Mouse (Mus musculus) E14TG2a.4 (cell line): ENCODE measurements around the gene Sst.
A peak's percentile ranks its signal among the peaks of the same experiment; 100 is the strongest.
"Not testable (repeated sequence)": the region's sequence is repeated elsewhere in the genome, so short reads cannot be mapped to it uniquely, and the experiment has no call there.

Experiments used
- H3K27me3 ChIP-seq: 2 replicates; pipeline ENCODE4 v1.6.1; 2014; ENCODE audit warnings: low read length, control low read depth; ENCODE audit not compliant: insufficient read depth
- H3K36me3 ChIP-seq: 2 replicates; pipeline ENCODE4 v1.6.1; 2014; ENCODE audit warnings: low read length, control low read depth; ENCODE audit not compliant: insufficient read depth
- H3K4me1 ChIP-seq: replicated peaks from 2 replicates; pipeline ENCODE4 v1.6.1; 2014; ENCODE audit warnings: low read depth, low read length, control low read depth
- H3K4me3 ChIP-seq: replicated peaks from 2 replicates; pipeline ENCODE4 v1.5.1; 2014; ENCODE audit warnings: mild to moderate bottlenecking, low read length
- H3K9me3 ChIP-seq: 2 replicates; pipeline ENCODE4 v1.6.1; 2014; ENCODE audit warnings: low read length, control low read depth
- CTCF ChIP-seq: conservative IDR thresholded peaks from 2 replicates; pipeline ENCODE4 v1.5.1; 2014; ENCODE audit warnings: low read length
- NANOG ChIP-seq: IDR thresholded peaks from 2 replicates; pipeline ENCODE4 v1.6.1; 2014; ENCODE audit warnings: borderline replicate concordance, low read length, mixed read lengths
- POU5F1 ChIP-seq: IDR thresholded peaks from 2 replicates; pipeline ENCODE4 v1.6.1; 2014; ENCODE audit warnings: low read length, borderline replicate concordance

Sst gene

DNA sequence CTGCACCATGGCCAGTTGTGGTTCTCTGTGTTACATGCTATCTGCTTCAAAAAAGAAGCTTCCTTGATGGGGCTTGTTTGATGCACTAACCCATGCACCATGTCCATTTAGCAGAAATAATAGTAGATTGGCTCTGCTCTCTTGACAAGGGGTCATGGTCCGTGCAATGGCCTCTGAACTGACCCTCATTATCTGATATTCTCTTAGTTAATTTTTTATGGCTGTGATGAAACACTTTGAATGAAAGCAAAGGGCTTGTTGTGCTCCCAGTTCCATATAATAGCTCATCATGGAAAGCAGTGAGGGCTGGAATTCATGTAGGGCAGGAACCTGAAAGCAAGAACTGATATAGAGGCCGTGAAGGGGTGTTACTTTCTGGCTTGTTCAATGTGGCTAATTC is 28.7 kb upstream of the Sst start:
- Histone ChIP-seq H3K36me3 (no peaks in the 10 kb centered on the region; the same call in 1 of the 2 replicates), H3K9me3 (peaks cover 68% of the 10 kb centered on the region), H3K4me3 (no peak overlapping the region), H3K4me1 (peaks cover 17% of the 10 kb centered on the region), H3K27me3 (no peaks in the 10 kb centered on the region)
- TF ChIP-seq NANOG: no peak
- no peak for TF ChIP-seq POU5F1
- no peak for TF ChIP-seq CTCF

DNA sequence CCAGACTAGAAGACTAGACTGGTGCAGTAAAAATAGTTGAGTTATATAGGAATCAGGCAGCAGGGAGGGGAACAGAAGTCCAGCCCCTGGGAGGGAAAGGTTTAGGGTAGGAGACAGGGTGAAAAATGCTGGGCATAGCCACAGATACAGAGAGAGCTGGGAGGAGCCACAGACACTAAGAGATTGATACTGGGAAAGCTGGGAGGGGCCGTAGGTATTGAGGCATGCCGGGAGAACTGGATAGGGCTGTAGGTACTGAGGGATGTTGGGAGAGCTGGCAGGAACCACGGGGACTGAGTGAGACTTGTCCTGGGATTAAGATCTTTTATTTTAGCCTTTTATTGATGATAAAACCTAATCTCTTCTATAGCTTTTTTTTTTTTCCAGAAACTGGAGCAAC is 22.6 kb upstream of the Sst start:
- Histone ChIP-seq H3K36me3 (peaks cover 3% of the 10 kb centered on the region; the same call in 1 of the 2 replicates), H3K9me3 (peaks cover 26% of the 10 kb centered on the region), H3K27me3 (no peaks in the 10 kb centered on the region), H3K4me1 (peaks cover 13% of the 10 kb centered on the region), H3K4me3 (no peak overlapping the region)
- no peak for TF ChIP-seq NANOG
- TF ChIP-seq POU5F1: no peak
- no peak for TF ChIP-seq CTCF

DNA sequence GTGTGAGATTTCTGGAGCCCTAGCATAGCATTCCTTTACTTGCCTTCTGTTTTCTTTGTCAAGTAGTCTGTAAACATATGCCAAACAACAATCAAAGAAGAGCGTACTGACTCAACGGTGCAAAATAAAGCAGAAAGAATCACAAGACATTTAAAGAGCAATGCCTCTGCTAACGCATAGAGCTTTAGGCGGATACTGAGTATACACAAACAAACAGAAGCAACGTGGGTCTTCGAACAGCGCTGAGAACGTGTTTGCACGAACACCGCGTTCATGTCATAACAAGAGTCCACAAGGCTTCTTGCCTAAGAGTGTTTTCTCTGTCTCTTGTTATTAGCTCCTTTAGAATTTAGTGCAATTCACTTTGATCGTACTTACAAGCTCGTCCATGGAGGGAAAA is 22.0 kb upstream of the Sst start:
- Histone ChIP-seq H3K4me3 (no peak overlapping the region), H3K9me3 (peaks cover 23% of the 10 kb centered on the region), H3K36me3 (peaks cover 3% of the 10 kb centered on the region; the same call in 1 of the 2 replicates), H3K27me3 (no peaks in the 10 kb centered on the region), H3K4me1 (peaks cover 16% of the 10 kb centered on the region)
- TF ChIP-seq CTCF: no peak
- no peak for TF ChIP-seq POU5F1
- TF ChIP-seq NANOG: no peak

DNA sequence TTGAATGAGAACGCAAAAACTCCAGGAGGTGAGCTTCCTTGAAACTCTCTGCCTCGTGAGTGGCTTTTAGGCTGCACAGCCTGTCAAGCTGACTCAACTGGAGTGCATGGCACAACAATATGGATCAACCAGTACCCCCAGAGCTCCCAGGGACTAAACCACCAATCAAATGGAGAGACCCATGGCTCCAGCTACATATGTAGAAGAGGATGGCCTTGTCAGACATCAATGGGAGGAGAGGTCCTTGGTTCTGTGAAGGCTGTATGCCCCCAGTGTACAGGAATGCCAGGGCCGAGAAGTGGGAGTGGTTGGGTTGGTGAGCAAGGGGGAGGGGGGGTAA is 18.2 kb upstream of the Sst start:
- H3K36me3 ChIP-seq, H3K27me3 ChIP-seq, H3K4me3 ChIP-seq: not testable (repeated sequence)
- peaks cover 14% of the 10 kb centered on the region for H3K4me1 ChIP-seq
- peaks cover 50% of the 10 kb centered on the region for H3K9me3 ChIP-seq

DNA sequence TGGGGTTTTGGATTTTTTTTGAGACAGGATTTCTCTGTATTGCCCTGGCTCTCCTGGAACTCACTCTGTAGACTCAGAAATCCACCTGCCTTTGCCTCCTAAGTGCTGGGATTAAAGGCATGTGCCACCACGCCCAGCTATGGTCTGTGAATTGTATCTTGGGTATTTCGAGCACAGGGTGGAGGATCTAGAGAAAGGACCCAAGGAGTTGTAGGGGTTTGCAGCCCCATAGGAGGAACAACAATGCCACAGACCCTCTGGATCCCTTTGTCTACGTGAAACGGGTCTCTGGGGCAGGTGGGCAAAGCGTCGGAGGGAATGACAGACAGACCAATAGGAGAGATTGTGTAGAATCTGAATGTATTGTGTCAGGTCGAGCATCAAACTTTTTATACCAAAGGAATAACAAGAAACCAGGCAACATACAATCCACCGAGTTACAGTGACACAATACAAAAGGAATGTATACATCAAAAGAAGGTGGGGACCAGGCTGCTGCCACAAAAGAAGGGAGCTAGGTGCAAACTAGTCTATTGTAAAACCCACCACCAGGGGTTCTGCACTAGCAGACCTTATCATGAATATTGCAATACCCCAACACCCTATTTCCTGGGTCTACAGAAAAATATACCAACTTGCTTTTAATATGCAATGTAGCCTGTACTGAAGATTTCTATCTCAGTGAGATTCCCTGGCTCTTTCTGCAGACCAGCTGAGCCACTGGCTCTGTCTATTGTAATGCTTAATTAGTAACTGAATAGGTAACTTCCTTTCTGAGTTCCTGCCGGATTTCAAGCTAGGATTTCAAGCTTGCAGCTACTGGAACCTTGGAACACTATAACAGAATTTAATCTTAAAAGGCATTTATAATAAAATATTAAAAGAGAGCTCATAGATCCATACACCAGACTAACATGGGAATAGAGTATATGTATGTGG is 17.6 kb upstream of the Sst start:
- H3K9me3 ChIP-seq: peaks cover 52% of the 10 kb centered on the region
- not testable (repeated sequence) for H3K4me3 ChIP-seq, H3K27me3 ChIP-seq, H3K4me1 ChIP-seq, H3K36me3 ChIP-seq

DNA sequence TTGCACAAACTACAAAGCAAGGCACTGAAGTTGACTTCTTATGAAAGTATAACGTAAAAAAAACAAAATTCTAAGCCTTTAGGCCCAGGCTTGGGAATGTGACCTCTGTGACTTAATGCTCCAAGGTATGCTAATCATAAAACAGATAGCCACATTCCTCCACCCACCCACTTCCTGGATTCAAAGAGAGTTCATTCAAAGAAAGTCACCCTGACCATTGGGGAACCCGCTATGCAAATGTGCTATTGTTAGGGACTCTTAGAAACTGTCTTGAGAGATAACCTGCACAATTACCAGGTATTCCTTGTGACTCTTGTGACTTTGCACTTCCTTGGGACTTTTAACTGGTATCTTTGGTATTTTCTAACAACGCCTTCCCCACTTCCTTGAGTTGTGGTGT is 15.8 kb upstream of the Sst start:
- H3K4me1 ChIP-seq, H3K4me3 ChIP-seq, H3K36me3 ChIP-seq, H3K27me3 ChIP-seq: not testable (repeated sequence)
- peaks cover 67% of the 10 kb centered on the region for H3K9me3 ChIP-seq

DNA sequence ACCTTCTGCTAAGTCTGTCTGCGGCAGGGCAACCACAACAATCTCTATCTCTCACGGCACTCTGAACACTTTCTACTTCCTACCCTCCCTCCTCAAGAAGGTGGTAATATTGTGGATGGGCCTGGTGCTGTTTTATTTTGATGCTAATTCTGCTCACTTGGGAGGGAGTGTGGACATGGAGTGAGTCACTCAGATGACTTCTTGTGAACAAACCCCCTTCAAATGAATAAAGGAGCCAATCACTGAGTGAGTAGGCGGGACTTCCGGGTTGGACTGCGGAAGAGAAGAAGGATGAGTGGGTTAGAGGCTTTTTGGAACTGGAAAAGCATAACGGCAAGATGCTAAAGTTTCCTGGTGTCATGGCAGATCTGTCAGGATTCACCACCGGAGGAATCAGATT is 10.7 kb upstream of the Sst start:
- H3K27me3 ChIP-seq: peaks cover 12% of the 10 kb centered on the region
- peaks cover 22% of the 10 kb centered on the region for H3K4me1 ChIP-seq
- peaks cover 49% of the 10 kb centered on the region for H3K9me3 ChIP-seq
- no peaks in the 10 kb centered on the region; the same call in 1 of the 2 replicates for H3K36me3 ChIP-seq
- H3K4me3 ChIP-seq: no peak overlapping the region
- TF ChIP-seq POU5F1 (no peak), CTCF (no peak), NANOG (no peak)

DNA sequence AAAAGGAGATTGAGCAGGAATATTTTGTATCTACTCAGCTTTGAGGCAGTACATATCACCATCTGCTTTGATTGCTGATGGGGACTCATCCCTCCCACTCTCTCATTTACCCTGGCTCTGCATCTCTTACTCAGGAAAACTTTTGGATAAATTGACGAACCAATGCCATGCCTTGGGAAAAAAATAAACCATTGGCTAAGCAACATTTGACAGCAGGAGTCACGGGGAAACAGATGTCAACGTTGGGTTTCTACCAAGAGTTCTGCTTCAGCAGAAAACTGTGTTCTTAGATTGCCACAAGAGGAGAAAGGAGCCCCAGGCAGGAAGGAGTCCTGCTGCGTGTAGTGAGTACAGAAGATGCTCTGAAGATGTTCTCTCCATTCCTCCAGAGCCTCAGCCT is 9.3 kb upstream of the Sst start:
- H3K9me3 ChIP-seq: peaks cover 36% of the 10 kb centered on the region
- peaks cover 12% of the 10 kb centered on the region for H3K27me3 ChIP-seq
- H3K4me3 ChIP-seq: no peak overlapping the region
- H3K4me1 ChIP-seq: peaks cover 22% of the 10 kb centered on the region
- TF ChIP-seq NANOG: no peak
- TF ChIP-seq CTCF: no peak
- no peak for TF ChIP-seq POU5F1
- H3K36me3 ChIP-seq: no peaks in the 10 kb centered on the region

DNA sequence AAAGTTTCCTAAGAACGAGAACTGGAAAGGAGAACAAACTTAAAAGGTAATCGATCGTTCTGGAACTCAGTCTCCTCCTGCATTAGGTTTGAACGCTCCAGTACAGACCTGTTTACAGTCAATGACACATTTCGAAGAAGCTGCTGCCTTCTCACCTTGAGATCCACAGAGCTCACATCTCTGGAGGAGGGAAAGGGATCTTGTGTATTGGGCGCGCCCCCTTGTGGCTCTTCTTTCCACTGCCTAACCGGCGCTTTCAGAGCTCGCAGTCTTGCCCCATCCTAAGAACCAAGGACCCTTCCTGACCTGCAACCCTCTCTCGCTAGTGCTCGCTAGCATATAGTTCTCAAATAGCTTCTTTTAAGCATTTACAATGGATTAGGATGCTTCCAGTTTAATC is 8.1 kb upstream of the Sst start:
- peaks cover 26% of the 10 kb centered on the region for H3K9me3 ChIP-seq
- peaks cover 12% of the 10 kb centered on the region for H3K27me3 ChIP-seq
- peaks cover 22% of the 10 kb centered on the region for H3K4me1 ChIP-seq
- TF ChIP-seq POU5F1: no peak
- peak; percentile 83 for TF ChIP-seq CTCF
- H3K4me3 ChIP-seq: no peak overlapping the region
- no peaks in the 10 kb centered on the region for H3K36me3 ChIP-seq
